ENCODE assay signal across 8 mouse cellular contexts in the genomic region with DNA sequence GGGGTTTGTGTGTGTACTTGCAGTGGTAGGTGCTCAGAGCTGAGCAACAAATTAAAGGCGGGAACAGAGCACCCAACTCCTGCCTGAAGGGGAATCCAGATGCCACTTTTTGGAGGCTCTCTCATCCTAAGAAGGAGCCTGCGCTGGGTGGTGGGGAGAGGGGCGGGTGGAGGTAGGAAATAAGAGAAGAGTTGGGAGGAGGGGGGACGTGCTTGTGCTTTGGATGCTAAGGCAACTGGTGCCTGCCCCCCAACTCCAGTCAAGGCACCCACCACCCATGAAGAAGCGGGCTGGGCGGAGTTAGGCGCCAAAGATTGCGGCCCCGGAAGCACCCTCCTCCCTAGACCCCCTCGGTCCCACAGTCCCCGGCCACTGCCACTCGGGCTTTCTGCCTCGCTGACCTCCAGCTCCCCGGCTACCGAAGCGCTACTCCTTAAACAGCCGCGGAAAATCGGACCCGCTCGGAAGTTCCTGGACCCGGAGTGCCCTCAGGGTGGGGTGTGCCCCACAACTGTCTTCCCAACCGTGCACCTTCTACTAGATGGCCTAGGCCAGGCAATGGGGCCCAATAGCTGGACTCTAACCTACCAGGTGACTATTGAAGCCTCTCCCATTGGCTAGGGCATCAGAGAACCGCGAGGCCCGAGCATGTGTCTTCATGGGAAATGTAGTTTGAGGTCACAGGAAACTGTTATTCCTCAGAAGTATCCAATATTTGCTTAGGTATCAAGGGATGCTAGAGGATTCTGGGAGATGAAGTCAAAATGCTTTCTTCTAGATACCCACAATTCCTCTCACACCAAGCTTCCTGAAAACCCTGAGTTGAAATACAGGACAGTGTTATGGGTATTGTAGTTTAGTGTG. TPM values are rescaled to one million over a fixed set of nuclear protein-coding genes. Genes with fewer than 3 reads are reported as not detected.
DNase-seq lines count a peak whose midpoint lies in the region; ATAC-seq and TF ChIP-seq lines count a peak whose summit lies in the region.

A gene (minus strand): TSS at position 560 of the 864 bp plus-strand sequence.

- in situ Hi-C loops in CH12.LX (cut with MboI; ENCODE audit: low pct_ligation_motif_present, low pct_unique_long_range_greater_than_20kb, low sequenced_read_pairs), result no loop called here

- H3K36me3 ChIP-seq in CH12.LX (replicated peaks in 1 of 2; ENCODE audit: control insufficient read depth in 1 of 2, insufficient read depth in 1 of 2, low read length in 1 of 2), result peaks cover 0 to 6% of the 10 kb centered on the region in 2 experiments
- no peaks in the 10 kb centered on the region for H3K36me3 ChIP-seq in forebrain, embryonic 11.5 days (ENCODE audit: control insufficient read depth, insufficient read depth, low read length)
- H3K36me3 ChIP-seq in heart, embryonic 16.5 days (ENCODE audit: control insufficient read depth, insufficient read depth), result no peaks in the 10 kb centered on the region
- H3K36me3 ChIP-seq in liver, embryonic 15.5 days (replicated peaks), result no peaks in the 10 kb centered on the region
- H3K36me3 ChIP-seq in neural tube, embryonic 12.5 days, result no peaks in the 10 kb centered on the region

- TF ChIP-seq CTCF in CH12.LX (conservative IDR thresholded peaks at IDR 0.05 in 1 of 2, IDR thresholded peaks at IDR 0.05 in 1 of 2; ENCODE audit: low read depth in 2 of 2, low read length in 2 of 2), result no peak

- H3K4me3 ChIP-seq in CH12.LX (replicated peaks in 1 of 3; ENCODE audit: low read depth in 2 of 3, low read length in 2 of 3, poor library complexity in 1 of 3), result peak within 1 kb of the TSS; percentile 57 to 76 (median 65)
- H3K4me3 ChIP-seq in forebrain, embryonic 11.5 days (ENCODE audit: low read depth, low read length), result peak within 1 kb of the TSS; percentile 49
- H3K4me3 ChIP-seq in heart, embryonic 16.5 days (ENCODE audit: low read length), result peak within 1 kb of the TSS; percentile 56
- peak within 1 kb of the TSS; percentile 65 for H3K4me3 ChIP-seq in liver, embryonic 15.5 days (replicated peaks)
- peak within 1 kb of the TSS; percentile 44 for H3K4me3 ChIP-seq in neural tube, embryonic 12.5 days

- peak; percentile 89 for DNase-seq in CH12.LX (ENCODE audit: extremely low read depth)
- peak; percentile 68 for DNase-seq in c-Kit-positive CD71-positive TER-119-negative erythroid progenitor cells, embryonic 14.5 days (ENCODE audit: low read depth)
- peak; percentile 85 for DNase-seq in forebrain, embryonic 11.5 days (ENCODE audit: low spot score)
- DNase-seq in kidney, postnatal 36 days, result peak; percentile 79 to 93
- DNase-seq in telencephalon, adult 2 months (ENCODE audit: low read depth, low spot score), result peak; percentile 97

- no peak for TF ChIP-seq EP300 in CH12.LX (IDR thresholded peaks at IDR 0.05; ENCODE audit: low read length)

- H3K9me3 ChIP-seq in CH12.LX (replicated peaks; ENCODE audit: low read length), result no peaks in the 10 kb centered on the region
- no peaks in the 10 kb centered on the region for H3K9me3 ChIP-seq in forebrain, embryonic 11.5 days (ENCODE audit: control insufficient read depth, low read length)
- H3K9me3 ChIP-seq in heart, embryonic 16.5 days (replicated peaks; ENCODE audit: control insufficient read depth, low read length), result no peaks in the 10 kb centered on the region
- H3K9me3 ChIP-seq in liver, embryonic 15.5 days (replicated peaks), result no peaks in the 10 kb centered on the region
- no peaks in the 10 kb centered on the region for H3K9me3 ChIP-seq in neural tube, embryonic 12.5 days

- peak within 1 kb of the TSS; percentile 69 for H3K9ac ChIP-seq in CH12.LX (ENCODE audit: insufficient read depth, low read depth)
- peak within 1 kb of the TSS; percentile 61 for H3K9ac ChIP-seq in forebrain, embryonic 11.5 days (ENCODE audit: low read length)
- peak within 1 kb of the TSS; percentile 75 for H3K9ac ChIP-seq in heart, embryonic 16.5 days (ENCODE audit: low read length)
- peak within 1 kb of the TSS; percentile 56 for H3K9ac ChIP-seq in liver, embryonic 15.5 days
- peak within 1 kb of the TSS; percentile 54 for H3K9ac ChIP-seq in neural tube, embryonic 12.5 days

- no peaks in the 10 kb centered on the region for H3K79me2 ChIP-seq in CH12.LX (replicated peaks; ENCODE audit: control insufficient read depth, extremely low read depth, insufficient read depth, poor library complexity, severe bottlenecking)

- dilution Hi-C loops in CH12.LX (cut with MboI; ENCODE audit: extremely low pct_ligation_motif_present, extremely low pct_unique_long_range_greater_than_20kb, low sequenced_read_pairs), result no loop called here

- TF ChIP-seq RAD21 in CH12.LX (IDR thresholded peaks at IDR 0.05; ENCODE audit: low read depth, low read length), result no peak

- ATAC-seq in forebrain, embryonic 11.5 days (replicated peaks; ENCODE audit: low FRiP score), result peak; percentile 100
- ATAC-seq in heart, embryonic 16.5 days (replicated peaks; ENCODE audit: extremely low read depth, insufficient read depth, low FRiP score), result peak; percentile 100
- ATAC-seq in liver, embryonic 15.5 days (ENCODE audit: insufficient read depth), result peak; percentile 100
- peak; percentile 100 for ATAC-seq in neural tube, embryonic 12.5 days (ENCODE audit: low FRiP score, low read depth)

- H3K4me2 ChIP-seq in CH12.LX (ENCODE audit: insufficient read depth, low read depth, poor library complexity, severe bottlenecking), result peak within 1 kb of the TSS; percentile 50; the same call in 1 of the 2 replicates
- peak within 1 kb of the TSS; percentile 46; the same call in 1 of the 2 replicates for H3K4me2 ChIP-seq in forebrain, embryonic 11.5 days (ENCODE audit: low read depth, low read length, severe bottlenecking)
- peak within 1 kb of the TSS; percentile 69 for H3K4me2 ChIP-seq in heart, embryonic 16.5 days (ENCODE audit: low read depth, low read length)
- peak within 1 kb of the TSS; percentile 61 for H3K4me2 ChIP-seq in liver, embryonic 15.5 days
- H3K4me2 ChIP-seq in neural tube, embryonic 12.5 days (replicated peaks), result peak within 1 kb of the TSS; percentile 53

- TF ChIP-seq POLR2A in CH12.LX (IDR thresholded peaks at IDR 0.05; ENCODE audit: low read depth, low read length), result peak; percentile 85

- H3K4me1 ChIP-seq in CH12.LX (ENCODE audit: control insufficient read depth in 1 of 2, insufficient read depth in 2 of 2), result peaks cover 0 to 16% of the 10 kb centered on the region in 2 experiments; a peak in 1 of 4 replicates
- no peaks in the 10 kb centered on the region for H3K4me1 ChIP-seq in forebrain, embryonic 11.5 days (replicated peaks; ENCODE audit: control insufficient read depth, insufficient read depth, low read length)
- H3K4me1 ChIP-seq in heart, embryonic 16.5 days (ENCODE audit: control insufficient read depth, insufficient read depth, low read length), result no peaks in the 10 kb centered on the region
- H3K4me1 ChIP-seq in liver, embryonic 15.5 days (replicated peaks), result peaks cover 4% of the 10 kb centered on the region; the same call in 1 of the 2 replicates
- H3K4me1 ChIP-seq in neural tube, embryonic 12.5 days, result no peaks in the 10 kb centered on the region

- 16% methylated on average over 23 of the region's 26 CpGs for WGBS in forebrain, embryonic 11.5 days
- 21% methylated on average over 25 of the region's 26 CpGs for WGBS in heart, embryonic 16.5 days
- WGBS in liver, embryonic 15.5 days (ENCODE audit: insufficient replicate concordance), result 22% methylated on average over 26 of the region's 26 CpGs
- 21% methylated on average over 26 of the region's 26 CpGs for WGBS in neural tube, embryonic 12.5 days

- H3K27ac ChIP-seq in CH12.LX (ENCODE audit: insufficient read depth, low read depth), result no peak within 1 kb of the TSS
- H3K27ac ChIP-seq in forebrain, embryonic 11.5 days (ENCODE audit: low read depth, low read length), result 0 out of 2 replicates have a peak within 1 kb of the TSS, but pooled peaks have one; percentile 12
- H3K27ac ChIP-seq in heart, embryonic 16.5 days (ENCODE audit: low read length), result peak within 1 kb of the TSS; percentile 57
- H3K27ac ChIP-seq in liver, embryonic 15.5 days (replicated peaks), result no peak within 1 kb of the TSS; the same call in 1 of the 2 replicates
- no peak within 1 kb of the TSS for H3K27ac ChIP-seq in neural tube, embryonic 12.5 days

- no peaks in the 10 kb centered on the region for H3K27me3 ChIP-seq in CH12.LX (replicated peaks)
- no peaks in the 10 kb centered on the region for H3K27me3 ChIP-seq in forebrain, embryonic 11.5 days (ENCODE audit: control insufficient read depth, insufficient read depth, low read length)
- H3K27me3 ChIP-seq in heart, embryonic 16.5 days (ENCODE audit: control insufficient read depth, insufficient read depth, low read length), result no peaks in the 10 kb centered on the region
- H3K27me3 ChIP-seq in liver, embryonic 15.5 days, result no peaks in the 10 kb centered on the region
- H3K27me3 ChIP-seq in neural tube, embryonic 12.5 days (replicated peaks), result no peaks in the 10 kb centered on the region

TF ChIP-seq in CH12.LX, 34 proteins besides CTCF, POLR2A, EP300 and RAD21 (continues in another document):
- TF ChIP-seq SIN3A (IDR thresholded peaks at IDR 0.05; ENCODE audit: low read length), result no peak
- peak; percentile 92 for TF ChIP-seq HCFC1 (IDR thresholded peaks at IDR 0.05; ENCODE audit: low read depth, low read length)
- peak; percentile 41; the same call in 1 of the 2 replicates for TF ChIP-seq ZMIZ1 (IDR thresholded peaks at IDR 0.05; ENCODE audit: low read depth, low read length)
- no peak for TF ChIP-seq SMC3 (IDR thresholded peaks at IDR 0.05; ENCODE audit: low read depth, low read length)
- no peak for TF ChIP-seq MYC (IDR thresholded peaks at IDR 0.05; ENCODE audit: low read depth, low read length)
- no peak for TF ChIP-seq MXI1 (IDR thresholded peaks at IDR 0.05; ENCODE audit: low read depth, low read length)
- TF ChIP-seq POLR2AphosphoS2 (IDR thresholded peaks at IDR 0.05; ENCODE audit: low read depth, low read length), result no peak
- no peak for TF ChIP-seq NRF1 (IDR thresholded peaks at IDR 0.05; ENCODE audit: low read depth, low read length)
- TF ChIP-seq JUND (conservative IDR thresholded peaks at IDR 0.05; ENCODE audit: low read depth, low read length), result no peak
- TF ChIP-seq ELF1 (IDR thresholded peaks at IDR 0.05; ENCODE audit: low read depth, low read length), result peak; percentile 33; the same call in 1 of the 2 replicates
- no peak for TF ChIP-seq BHLHE40 (IDR thresholded peaks at IDR 0.05; ENCODE audit: low read depth, low read length)
- TF ChIP-seq KAT2A (IDR thresholded peaks at IDR 0.05; ENCODE audit: insufficient replicate concordance, low read length), result peak; percentile 80; the same call in 1 of the 2 replicates
- no peak for TF ChIP-seq JUN (IDR thresholded peaks at IDR 0.05; ENCODE audit: insufficient read depth, low read depth, low read length)

RNA-seq across cellular contexts. Expression of the gene that starts here (rescaled TPM):
- total RNA-seq in CH12.LX (2012; rRNA removed) (7.2 and 8.4 TPM in 2 replicates), CH12.LX (2014; rRNA removed) (12.9 and 14.9 TPM in 2 replicates)
- polyA plus RNA-seq in CH12.LX (2012; ENCODE audit: insufficient read length, low read depth), result 12.7 and 15.2 TPM in 2 replicates
- 10.7 and 10.9 TPM in 2 replicates for polyA plus RNA-seq in forebrain, embryonic 11.5 days (2014; fragmentation: Nextera tagmentation; extraction: Ambion mirVana)
- polyA plus RNA-seq in heart, embryonic 16.5 days (2015; fragmentation: Nextera tagmentation; extraction: Ambion mirVana), result 6.7 and 6.8 TPM in 2 replicates
- 2.6 TPM in 2 replicates for polyA plus RNA-seq in liver, embryonic 15.5 days (2015; fragmentation: Nextera tagmentation; extraction: Ambion mirVana)
- 10.5 and 12.2 TPM in 2 replicates for polyA plus RNA-seq in neural tube, embryonic 12.5 days (2016; fragmentation: Nextera tagmentation; extraction: Ambion mirVana)

Comparison
In these comparisons a context has a peak if more than half of its experiments do, and no peak if none do; other contexts are left out.
1. H3K27ac ChIP-seq: peak in forebrain, embryonic 11.5 days (single experiment) and heart, embryonic 16.5 days (single experiment); none in CH12.LX (single experiment), liver, embryonic 15.5 days (single experiment) and neural tube, embryonic 12.5 days (single experiment).
2. Peak in every context shown above with its lines, with median percentiles within 50 percentile points of each other: DNase-seq, H3K4me2 ChIP-seq, H3K4me3 ChIP-seq, H3K9ac ChIP-seq and ATAC-seq.